ENCODE assay signal across 21 mouse cellular contexts in genomic region chr12:21123647-21124046, GRCm38 (mm10).
DNase-seq lines count a peak whose midpoint lies in the region; ATAC-seq lines count a peak whose summit lies in the region.
"Had no signal": no experiment of that assay in that cellular context is flagged by ENCODE, and none has a peak within 500 bp of the region (broad histone marks: within the 10 kb centered on the region; RNA-seq: fewer than 3 reads in every experiment).

No protein-coding gene starts in this region.

- no peaks in the 10 kb centered on the region for H3K9me3 ChIP-seq in liver, embryonic 11.5 days (ENCODE audit: control insufficient read depth, low read length)
- H3K9me3 ChIP-seq in neural tube, embryonic 15.5 days (replicated peaks): no peaks in the 10 kb centered on the region
- H3K9me3 ChIP-seq: embryonic facial prominence, embryonic 13.5 days; forebrain, embryonic 12.5 days; heart, embryonic 15.5 days; hindbrain, embryonic 13.5 days had no signal

- no peak overlapping the region for H3K27ac ChIP-seq in liver, embryonic 11.5 days (ENCODE audit: low read depth, low read length)
- H3K27ac ChIP-seq in neural tube, embryonic 15.5 days (replicated peaks): no peak overlapping the region
- H3K27ac ChIP-seq: embryonic facial prominence, embryonic 13.5 days; forebrain, embryonic 12.5 days; heart, embryonic 15.5 days; hindbrain, embryonic 13.5 days; hindbrain, postnatal 0 days had no signal

- H3K4me2 ChIP-seq in liver, embryonic 11.5 days: no peak overlapping the region
- H3K4me2 ChIP-seq in neural tube, embryonic 15.5 days: no peak overlapping the region
- H3K4me2 ChIP-seq: embryonic facial prominence, embryonic 13.5 days; forebrain, embryonic 12.5 days; heart, embryonic 11.5 days; heart, embryonic 15.5 days; hindbrain, embryonic 13.5 days had no signal

- no peak overlapping the region for H3K4me3 ChIP-seq in liver, embryonic 11.5 days (ENCODE audit: low read depth, low read length)
- no peak overlapping the region for H3K4me3 ChIP-seq in neural tube, embryonic 15.5 days (replicated peaks)
- H3K4me3 ChIP-seq: embryonic facial prominence, embryonic 13.5 days; forebrain, embryonic 12.5 days; heart, embryonic 15.5 days; hindbrain, embryonic 13.5 days had no signal

- H3K9ac ChIP-seq in liver, embryonic 11.5 days (ENCODE audit: low read depth, low read length): no peak overlapping the region
- H3K9ac ChIP-seq in neural tube, embryonic 15.5 days (replicated peaks): no peak overlapping the region
- H3K9ac ChIP-seq: embryonic facial prominence, embryonic 13.5 days; forebrain, embryonic 12.5 days; forebrain, postnatal 0 days; heart, embryonic 15.5 days; hindbrain, embryonic 13.5 days had no signal

- H3K36me3 ChIP-seq in liver, embryonic 11.5 days (ENCODE audit: control insufficient read depth, insufficient read depth, low read length): no peaks in the 10 kb centered on the region
- H3K36me3 ChIP-seq in neural tube, embryonic 15.5 days: no peaks in the 10 kb centered on the region
- H3K36me3 ChIP-seq: embryonic facial prominence, embryonic 13.5 days; heart, embryonic 15.5 days; hindbrain, embryonic 13.5 days had no signal

- ATAC-seq in liver, embryonic 11.5 days (replicated peaks; ENCODE audit: low FRiP score): no peak
- 0 out of 2 replicates have a peak, but pooled peaks have one; percentile 43 for ATAC-seq in common myeloid progenitor, adult 5-6 weeks (replicated peaks; ENCODE audit: low read depth, poor library complexity, severe bottlenecking)
- peak; percentile 53; the same call in 1 of the 2 replicates for ATAC-seq in megakaryocyte-erythroid progenitor cell, adult 5-6 weeks (replicated peaks; ENCODE audit: low FRiP score, low TSS enrichment, poor library complexity, severe bottlenecking)
- no peak for ATAC-seq in neural tube, embryonic 15.5 days (ENCODE audit: low FRiP score)
- ATAC-seq: forebrain, postnatal 0 days; hindbrain, postnatal 0 days had no signal

- WGBS in liver, embryonic 11.5 days: 35% methylated on average over 5 of the region's 5 CpGs
- WGBS in neural tube, embryonic 15.5 days: 89% methylated on average over 5 of the region's 5 CpGs

- H3K27me3 ChIP-seq in liver, embryonic 11.5 days (replicated peaks; ENCODE audit: control insufficient read depth, insufficient read depth, low read length): no peaks in the 10 kb centered on the region
- H3K27me3 ChIP-seq in neural tube, embryonic 15.5 days (replicated peaks): no peaks in the 10 kb centered on the region
- H3K27me3 ChIP-seq: CH12.LX; embryonic facial prominence, embryonic 13.5 days; forebrain, embryonic 12.5 days; heart, embryonic 15.5 days; hindbrain, embryonic 13.5 days had no signal

- DNase-seq in liver, embryonic 11.5 days (ENCODE audit: low spot score): peak; percentile 27
- no peak for DNase-seq in liver
- peak; percentile 45 for DNase-seq in 416B (ENCODE audit: low read depth)
- no peak for DNase-seq in adrenal gland, adult 8-10 months
- DNase-seq: adrenal gland, postnatal 10 days; cerebellum, adult 11-12 months; cerebellum, postnatal 25 days; forebrain, postnatal 0 days; gastrocnemius, postnatal 14 days; heart, adult 18-20 months; heart, postnatal 14 days had no signal

- H3K4me1 ChIP-seq in liver, embryonic 11.5 days (replicated peaks; ENCODE audit: control insufficient read depth, insufficient read depth, low read length): peaks cover 25% of the 10 kb centered on the region
- peaks cover 28% of the 10 kb centered on the region for H3K4me1 ChIP-seq in neural tube, embryonic 15.5 days

Comparison
In these comparisons a context has a peak if more than half of its experiments do, and no peak if none do; other contexts are left out.
1. DNase-seq: peak in liver, embryonic 11.5 days (single experiment) and 416B (single experiment); none in liver (single experiment) and adrenal gland, adult 8-10 months (single experiment).
2. ATAC-seq: peak in common myeloid progenitor, adult 5-6 weeks (single experiment) and megakaryocyte-erythroid progenitor cell, adult 5-6 weeks (single experiment); none in liver, embryonic 11.5 days (single experiment) and neural tube, embryonic 15.5 days (single experiment).